Mouse (Mus musculus) testis, adult 2 months (tissue): ENCODE results near the gene Arap1. TPM values are rescaled to one million over a fixed set of nuclear protein-coding genes. Genes with fewer than 3 reads are reported as not detected.

Source experiments
- H3K27ac ChIP-seq: fragments of 200-500 bp; 2 replicates; pipeline ENCODE4 v1.5.1; 2012; ENCODE audit warnings: low read depth, low read length; ENCODE audit not compliant: control insufficient read depth, insufficient read depth
- H3K27me3 ChIP-seq: fragments of 200-500 bp; 2 replicates; pipeline ENCODE4 v1.6.1; 2012; ENCODE audit warnings: mild to moderate bottlenecking, low read length, moderate library complexity; ENCODE audit not compliant: control insufficient read depth, insufficient read depth
- H3K36me3 ChIP-seq: fragments of 200-500 bp; 2 replicates; pipeline ENCODE4 v1.6.1; 2012; ENCODE audit warnings: mild to moderate bottlenecking, low read length; ENCODE audit not compliant: control insufficient read depth, insufficient read depth
- H3K4me1 ChIP-seq: fragments of 200-500 bp; 2 replicates; pipeline ENCODE4 v1.6.1; 2012; ENCODE audit warnings: low read length; ENCODE audit not compliant: control insufficient read depth, insufficient read depth
- H3K4me3 ChIP-seq: fragments of 200-500 bp; 2 replicates; pipeline ENCODE4 v1.5.1; 2012; ENCODE audit warnings: low read depth, mild to moderate bottlenecking, low read length, moderate library complexity, mixed read lengths; ENCODE audit not compliant: control insufficient read depth
- CTCF ChIP-seq: fragments of 200-500 bp; IDR thresholded peaks from 2 replicates; pipeline ENCODE4 v1.5.1; 2012; ENCODE audit warnings: low read depth, mild to moderate bottlenecking, inconsistent platforms, low read length, moderate library complexity; ENCODE audit not compliant: control insufficient read depth, insufficient read depth, insufficient replicate concordance
- POLR2A ChIP-seq: fragments of 200-500 bp; IDR thresholded peaks from 2 replicates; pipeline ENCODE4 v1.6.1; 2012; ENCODE audit warnings: low read depth, mild to moderate bottlenecking, inconsistent platforms, low read length, moderate library complexity; ENCODE audit not compliant: control insufficient read depth
- polyA plus RNA-seq: library from polyadenylated mRNA; depleted of rRNA; stranded (reverse); fragments of >200 nt; gene quantifications from 2 replicates; pipeline ENCODE4 v1.2.3, GENCODE M21; 2012

The Arap1 gene
- polyA plus RNA-seq, 1 experiment, result 4.9 TPM

- Histone ChIP-seq H3K4me3 (no peak overlapping the region), H3K36me3 (no peaks in the 10 kb centered on the region), H3K4me1 (peaks cover 11% of the 10 kb centered on the region), H3K27me3 (no peaks in the 10 kb centered on the region), H3K27ac (no peak overlapping the region)
- TF ChIP-seq POLR2A (no peak), CTCF (no peak)
Observed at GRCm38 (mm10) chr7:101423970-101424369, 76.1 kb downstream of the Arap1 start.

GRCm38 (mm10) chr7:101426692-101427091 lies 78.8 kb downstream of the Arap1 start:
- no peaks in the 10 kb centered on the region for H3K36me3 ChIP-seq
- H3K4me1 ChIP-seq, result peaks cover 2% of the 10 kb centered on the region
- no peaks in the 10 kb centered on the region for H3K27me3 ChIP-seq
- no peak for TF ChIP-seq POLR2A
- TF ChIP-seq CTCF, result no peak
- no peak overlapping the region for H3K4me3 ChIP-seq
- H3K27ac ChIP-seq, result no peak overlapping the region

- Histone ChIP-seq H3K27me3 (no peaks in the 10 kb centered on the region), H3K4me1 (no peaks in the 10 kb centered on the region), H3K27ac (no peak overlapping the region), H3K36me3 (no peaks in the 10 kb centered on the region), H3K4me3 (no peak overlapping the region)
- TF ChIP-seq CTCF (peak; percentile 73; the same call in 1 of the 2 replicates), POLR2A (no peak)
Observed at GRCm38 (mm10) chr7:101427736-101428135, 79.9 kb downstream of the Arap1 start.

GRCm38 (mm10) chr7:101435038-101435437 lies 87.2 kb downstream of the Arap1 start:
- Histone ChIP-seq H3K27ac (no peak overlapping the region), H3K36me3 (no peaks in the 10 kb centered on the region), H3K4me1 (no peaks in the 10 kb centered on the region), H3K4me3 (no peak overlapping the region), H3K27me3 (no peaks in the 10 kb centered on the region)
- TF ChIP-seq CTCF (no peak), POLR2A (no peak)

GRCm38 (mm10) chr7:101437876-101438275 lies 90.0 kb downstream of the Arap1 start:
- H3K27me3 ChIP-seq, result no peaks in the 10 kb centered on the region
- no peaks in the 10 kb centered on the region for H3K4me1 ChIP-seq
- no peak overlapping the region for H3K27ac ChIP-seq
- no peaks in the 10 kb centered on the region for H3K36me3 ChIP-seq
- no peak for TF ChIP-seq POLR2A
- no peak overlapping the region for H3K4me3 ChIP-seq

- H3K4me3 ChIP-seq, result no peak overlapping the region
- H3K4me1 ChIP-seq, result no peaks in the 10 kb centered on the region
- H3K36me3 ChIP-seq, result no peaks in the 10 kb centered on the region
- H3K27ac ChIP-seq, result no peak overlapping the region
- TF ChIP-seq CTCF (no peak), POLR2A (no peak)
- no peaks in the 10 kb centered on the region for H3K27me3 ChIP-seq
Observed at GRCm38 (mm10) chr7:101443093-101443492, 95.2 kb downstream of the Arap1 start.

GRCm38 (mm10) chr7:101444211-101444610 lies 96.3 kb downstream of the Arap1 start:
- no peak overlapping the region for H3K27ac ChIP-seq
- TF ChIP-seq CTCF, result no peak
- TF ChIP-seq POLR2A, result no peak
- H3K4me1 ChIP-seq, result no peaks in the 10 kb centered on the region

GRCm38 (mm10) chr7:101449855-101450254 lies 102.0 kb downstream of the Arap1 start:
- no peak for TF ChIP-seq CTCF
- TF ChIP-seq POLR2A, result no peak
- Histone ChIP-seq H3K4me3 (no peak overlapping the region), H3K36me3 (no peaks in the 10 kb centered on the region), H3K27ac (no peak overlapping the region), H3K27me3 (no peaks in the 10 kb centered on the region), H3K4me1 (peaks cover 4% of the 10 kb centered on the region)

More at GRCm38 (mm10) chr7:101444211-101444610, 96.3 kb downstream of the Arap1 start:
- no peak overlapping the region for H3K4me3 ChIP-seq
- H3K36me3 ChIP-seq, result no peaks in the 10 kb centered on the region
- no peaks in the 10 kb centered on the region for H3K27me3 ChIP-seq
